Mouse (Mus musculus): ENCODE results near the gene Megf9.

Gene Megf9

GRCm38 (mm10) chr4:70534891-70535269, at the start of gene Megf9:
TSS of gene Megf9 (minus strand) at chr4:70534995.
- DNase-seq = peak; percentile 99

- DNase-seq = peak; percentile 52
Observed at GRCm38 (mm10) chr4:70579654-70580053, 44.9 kb upstream of the Megf9 start.

- no peak for DNase-seq
Observed at GRCm38 (mm10) chr4:70578301-70578700, 43.5 kb upstream of the Megf9 start.

GRCm38 (mm10) chr4:70576096-70576495, 41.3 kb upstream of the Megf9 start:
- DNase-seq = no peak

- DNase-seq = no peak
Observed at GRCm38 (mm10) chr4:70573926-70574325, 39.1 kb upstream of the Megf9 start.

- DNase-seq = no peak
Observed at GRCm38 (mm10) chr4:70553888-70554287, 19.1 kb upstream of the Megf9 start.

- DNase-seq = no peak
Observed at GRCm38 (mm10) chr4:70553230-70553797, 18.5 kb upstream of the Megf9 start.

- DNase-seq = no peak
Observed at GRCm38 (mm10) chr4:70552120-70552519, 17.3 kb upstream of the Megf9 start.

- DNase-seq = no peak
Observed at GRCm38 (mm10) chr4:70547411-70548148, 12.8 kb upstream of the Megf9 start.

GRCm38 (mm10) chr4:70545869-70546542, 11.2 kb upstream of the Megf9 start:
- no peak for DNase-seq

- DNase-seq = no peak
Observed at GRCm38 (mm10) chr4:70544390-70544789, 9.6 kb upstream of the Megf9 start.

GRCm38 (mm10) chr4:70542387-70542786, 7.6 kb upstream of the Megf9 start:
- no peak for DNase-seq

GRCm38 (mm10) chr4:70540743-70541142, 5.9 kb upstream of the Megf9 start:
- DNase-seq = no peak

GRCm38 (mm10) chr4:70536661-70537580, 2.1 kb upstream of the Megf9 start:
- DNase-seq = no peak

- DNase-seq = no peak
Observed at GRCm38 (mm10) chr4:70535711-70536311, 1.0 kb upstream of the Megf9 start.

GRCm38 (mm10) chr4:70535289-70535688, 494 bp upstream of the Megf9 start:
- no peak for DNase-seq

- DNase-seq = peak; percentile 39
Observed at GRCm38 (mm10) chr4:70534078-70534890, 511 bp downstream of the Megf9 start.

GRCm38 (mm10) chr4:70533056-70533805, 1.6 kb downstream of the Megf9 start:
- DNase-seq = no peak

- DNase-seq = no peak
Observed at GRCm38 (mm10) chr4:70531021-70531420, 3.8 kb downstream of the Megf9 start.

- no peak for DNase-seq
Observed at GRCm38 (mm10) chr4:70528622-70529021, 6.2 kb downstream of the Megf9 start.

- no peak for DNase-seq
Observed at GRCm38 (mm10) chr4:70523346-70523745, 11.4 kb downstream of the Megf9 start.

All from right cerebral cortex, adult 18-20 months (tissue).